Mouse (Mus musculus): ENCODE data around the gene Clic3. TPM values are rescaled to one million over a fixed set of nuclear protein-coding genes. Genes with fewer than 3 reads are reported as not detected.

Clic3 gene
- polyA plus RNA-seq (2012; ENCODE audit: low replicate concordance), result not detected in 2 replicates

GRCm38 (mm10) chr2:25456205-25456953 is at the start of gene Clic3:
Gene Clic3 (plus strand): TSS chr2:25456838.

GRCm38 (mm10) chr2:25422587-25423410 is 33.8 kb upstream of the Clic3 start, which contains the start of gene Fut7:
Gene Fut7 (plus strand): TSS chr2:25423267.

GRCm38 (mm10) chr2:25428442-25429236 is 28.0 kb upstream of the Clic3 start, which contains the start of gene Abca2:
Gene Abca2 (plus strand): TSS chr2:25428703.

DNA sequence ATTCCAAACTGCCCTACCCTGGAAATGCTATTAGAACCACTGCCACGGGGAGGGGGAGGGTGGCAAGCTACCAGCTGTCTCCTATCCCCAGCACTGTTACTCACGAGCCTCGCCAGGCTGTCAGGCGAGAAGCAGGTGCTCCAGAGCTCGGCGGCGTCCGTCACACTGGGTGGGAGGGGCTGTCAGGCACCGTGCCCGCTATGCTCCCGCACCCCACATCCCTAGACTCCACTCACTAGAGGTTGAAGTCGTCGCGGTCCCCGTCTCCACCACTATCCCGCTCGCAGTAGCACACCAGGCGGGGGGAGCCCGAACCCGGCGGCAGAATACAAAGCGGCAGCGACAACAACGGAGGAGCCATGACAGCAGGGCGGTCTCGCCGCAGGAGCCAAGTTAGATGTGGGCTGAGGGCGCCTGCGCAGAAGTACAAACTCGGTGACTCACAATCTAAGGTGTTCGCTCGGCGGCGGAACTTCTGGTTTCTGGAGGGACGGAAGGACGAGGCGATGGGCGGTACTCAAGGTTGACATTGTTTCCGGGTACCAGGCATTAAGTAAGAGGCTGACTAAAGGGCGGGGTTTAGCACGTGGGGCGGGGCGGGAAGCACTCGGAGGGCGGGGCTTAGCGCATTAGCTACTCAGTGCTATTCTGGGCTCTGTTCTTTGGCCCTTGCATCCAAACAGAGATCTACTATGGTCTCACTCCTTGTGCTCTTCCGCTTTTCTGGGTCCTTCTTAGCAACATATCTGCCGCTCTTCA is 4.1 kb downstream of the Clic3 start, which contains the start of gene Paxx:
TSS of gene Paxx (minus strand) at position 544 of the 759 bp plus-strand sequence.

DNA sequence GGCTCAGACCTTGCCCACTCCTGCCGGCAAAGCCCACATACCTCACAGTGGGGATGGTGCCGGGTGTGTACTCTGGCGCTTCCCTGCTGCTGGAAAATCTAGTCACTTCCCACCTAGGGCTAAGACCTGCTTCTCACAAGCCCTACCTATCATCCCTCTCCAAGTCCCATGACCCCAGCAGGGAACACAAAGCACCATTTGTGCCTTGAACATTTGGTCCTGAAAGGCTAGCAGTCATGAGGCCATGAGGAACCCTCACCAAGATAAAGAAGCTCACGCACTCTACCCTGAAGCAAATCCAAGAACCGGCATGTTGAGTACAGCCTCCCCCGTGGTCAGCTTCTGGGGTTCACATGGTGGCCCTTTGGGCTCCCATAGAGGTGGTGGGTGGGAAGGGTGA is 13.3 kb downstream of the Clic3 start, which contains the start of gene Ptgds:
TSS of gene Ptgds (minus strand) at position 78 of the 400 bp plus-strand sequence.

DNA sequence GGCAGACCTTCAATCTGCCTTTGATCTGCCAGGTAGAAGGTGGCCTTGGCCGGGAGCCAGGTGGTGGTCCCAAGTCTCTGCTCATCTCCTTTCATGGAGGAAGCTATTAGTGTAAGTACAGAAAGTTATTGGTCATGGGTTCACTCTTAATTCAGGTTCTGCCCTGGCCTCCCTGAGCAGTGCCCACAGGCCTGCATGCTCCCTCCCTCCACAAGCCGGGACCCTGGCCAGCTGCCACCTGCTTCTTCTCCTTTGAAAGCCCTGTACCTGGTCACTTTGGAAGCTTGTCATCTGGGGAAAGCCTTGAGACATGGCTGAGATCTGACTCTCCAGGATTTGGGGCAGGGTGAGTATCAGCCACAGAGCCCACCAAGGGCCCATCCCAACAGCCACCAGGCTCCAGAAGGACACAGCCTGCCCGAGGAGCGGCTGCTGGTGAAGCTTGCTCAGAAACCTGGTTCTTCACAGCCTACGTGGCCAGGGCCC is 36.9 kb downstream of the Clic3 start, which contains the start of gene Lcn12:
TSS of gene Lcn12 (minus strand) at position 436 of the 486 bp plus-strand sequence.

GRCm38 (mm10) chr2:25500576-25501405 is 44.2 kb downstream of the Clic3 start, which contains the start of gene Fbxw5:
Gene Fbxw5 (plus strand): TSS chr2:25500750.

GRCm38 (mm10) chr2:25501593-25502486 is 45.2 kb downstream of the Clic3 start, which contains the start of gene C8g:
Gene C8g (minus strand): TSS chr2:25501719.

Other genes starting within 250 kb of the Clic3 start
- 15.0 and 19.0 TPM in 2 replicates for gene Nelfb, start 245.3 kb upstream of the Clic3 start, polyA plus RNA-seq (2012; ENCODE audit: low replicate concordance)
- gene Stpg3, start 242.2 kb upstream of the Clic3 start, polyA plus RNA-seq (2012; ENCODE audit: low replicate concordance), result 0.22 TPM in 1 of 2 replicates, not detected in the other
- gene Fam166a, start 238.1 kb upstream of the Clic3 start, polyA plus RNA-seq (2012; ENCODE audit: low replicate concordance), result 0.16 TPM in 1 of 2 replicates, not detected in the other
- 147 and 477 TPM in 2 replicates for gene Tubb4b, start 232.1 kb upstream of the Clic3 start, polyA plus RNA-seq (2012; ENCODE audit: low replicate concordance)
- not detected in 2 replicates for gene Slc34a3, start 222.5 kb upstream of the Clic3 start, polyA plus RNA-seq (2012; ENCODE audit: low replicate concordance)
- 0.10 TPM in 1 of 2 replicates, not detected in the other for gene Rnf224, start 220.1 kb upstream of the Clic3 start, polyA plus RNA-seq (2012; ENCODE audit: low replicate concordance)
- gene Rnf208, start 214.6 kb upstream of the Clic3 start, polyA plus RNA-seq (2012; ENCODE audit: low replicate concordance), result 5.6 and 9.1 TPM in 2 replicates
- gene Cysrt1, start 214.4 kb upstream of the Clic3 start, polyA plus RNA-seq (2012; ENCODE audit: low replicate concordance), result not detected in 2 replicates
- gene AL732309.1, start 210.0 kb upstream of the Clic3 start, polyA plus RNA-seq (2012; ENCODE audit: low replicate concordance), result 3.1 and 3.2 TPM in 2 replicates
- 6.8 and 7.2 TPM in 2 replicates for gene Tmem203, start 201.4 kb upstream of the Clic3 start, polyA plus RNA-seq (2012; ENCODE audit: low replicate concordance)
- 57.8 and 59.6 TPM in 2 replicates for gene Tprn, start 194.2 kb upstream of the Clic3 start, polyA plus RNA-seq (2012; ENCODE audit: low replicate concordance)
- 111 and 119 TPM in 2 replicates for gene Ssna1, start 184.4 kb upstream of the Clic3 start, polyA plus RNA-seq (2012; ENCODE audit: low replicate concordance)
- 11.4 and 18.3 TPM in 2 replicates for gene Anapc2, start 184.4 kb upstream of the Clic3 start, polyA plus RNA-seq (2012; ENCODE audit: low replicate concordance)
- gene Tmem210, start 168.7 kb upstream of the Clic3 start, polyA plus RNA-seq (2012; ENCODE audit: low replicate concordance), result not detected in 2 replicates
- not detected in 2 replicates for gene Lrrc26, start 166.9 kb upstream of the Clic3 start, polyA plus RNA-seq (2012; ENCODE audit: low replicate concordance)
- gene Grin1, start 137.7 kb upstream of the Clic3 start, polyA plus RNA-seq (2012; ENCODE audit: low replicate concordance), result 0.09 and 0.26 TPM in 2 replicates
- 27.7 and 53.0 TPM in 2 replicates for gene Man1b1, start 124.5 kb upstream of the Clic3 start, polyA plus RNA-seq (2012; ENCODE audit: low replicate concordance)
- gene Dpp7, start 100.5 kb upstream of the Clic3 start, polyA plus RNA-seq (2012; ENCODE audit: low replicate concordance), result 4.2 and 10.5 TPM in 2 replicates
- gene Uap1l1, start 91.2 kb upstream of the Clic3 start, polyA plus RNA-seq (2012; ENCODE audit: low replicate concordance), result 5.6 and 9.7 TPM in 2 replicates
- 82.8 and 125 TPM in 2 replicates for gene Sapcd2, start 84.5 kb upstream of the Clic3 start, polyA plus RNA-seq (2012; ENCODE audit: low replicate concordance)
- gene Entpd2, start 61.0 kb upstream of the Clic3 start, polyA plus RNA-seq (2012; ENCODE audit: low replicate concordance), result 0.67 TPM in 1 of 2 replicates, not detected in the other
- gene Npdc1, start 57.5 kb upstream of the Clic3 start, polyA plus RNA-seq (2012; ENCODE audit: low replicate concordance), result 8.1 and 13.5 TPM in 2 replicates
- 2.3 TPM in 1 of 2 replicates, not detected in the other for gene Fut7, start 33.6 kb upstream of the Clic3 start, polyA plus RNA-seq (2012; ENCODE audit: low replicate concordance)
- 8.3 and 12.8 TPM in 2 replicates for gene Abca2, start 28.1 kb upstream of the Clic3 start, polyA plus RNA-seq (2012; ENCODE audit: low replicate concordance)
- gene Paxx, start 4.3 kb downstream of the Clic3 start, polyA plus RNA-seq (2012; ENCODE audit: low replicate concordance), result 30.3 and 31.6 TPM in 2 replicates
- gene Ptgds, start 13.2 kb downstream of the Clic3 start, polyA plus RNA-seq (2012; ENCODE audit: low replicate concordance), result not detected in 2 replicates
- gene Lcn12, start 37.1 kb downstream of the Clic3 start, polyA plus RNA-seq (2012; ENCODE audit: low replicate concordance), result not detected in 2 replicates
- gene Fbxw5, start 43.9 kb downstream of the Clic3 start, polyA plus RNA-seq (2012; ENCODE audit: low replicate concordance), result 15.5 and 54.4 TPM in 2 replicates
- not detected in 2 replicates for gene C8g, start 44.9 kb downstream of the Clic3 start, polyA plus RNA-seq (2012; ENCODE audit: low replicate concordance)
- 3.7 and 9.7 TPM in 2 replicates for gene Traf2, start 90.1 kb downstream of the Clic3 start, polyA plus RNA-seq (2012; ENCODE audit: low replicate concordance)
- gene Edf1, start 101.0 kb downstream of the Clic3 start, polyA plus RNA-seq (2012; ENCODE audit: low replicate concordance), result 336 and 839 TPM in 2 replicates
- gene Mamdc4, start 118.0 kb downstream of the Clic3 start, polyA plus RNA-seq (2012; ENCODE audit: low replicate concordance), result 0.48 and 1.4 TPM in 2 replicates
- 1.0 and 2.6 TPM in 2 replicates for gene Phpt1, start 118.4 kb downstream of the Clic3 start, polyA plus RNA-seq (2012; ENCODE audit: low replicate concordance)
- gene Ajm1, start 124.9 kb downstream of the Clic3 start, polyA plus RNA-seq (2012; ENCODE audit: low replicate concordance), result 3.0 and 3.9 TPM in 2 replicates
- 67.9 and 125 TPM in 2 replicates for gene Rabl6, start 151.7 kb downstream of the Clic3 start, polyA plus RNA-seq (2012; ENCODE audit: low replicate concordance)
- gene Ccdc183, start 160.8 kb downstream of the Clic3 start, polyA plus RNA-seq (2012; ENCODE audit: low replicate concordance), result not detected in 2 replicates
- gene Tmem141, start 165.2 kb downstream of the Clic3 start, polyA plus RNA-seq (2012; ENCODE audit: low replicate concordance), result 1.6 and 4.4 TPM in 2 replicates
- gene Fcna, start 171.2 kb downstream of the Clic3 start, polyA plus RNA-seq (2012; ENCODE audit: low replicate concordance), result 41.7 and 86.1 TPM in 2 replicates
- gene Lcn8, start 196.3 kb downstream of the Clic3 start, polyA plus RNA-seq (2012; ENCODE audit: low replicate concordance), result not detected in 2 replicates
- not detected in 2 replicates for gene Lcn5, start 201.1 kb downstream of the Clic3 start, polyA plus RNA-seq (2012; ENCODE audit: low replicate concordance)
- not detected in 2 replicates for gene Lcn6, start 219.9 kb downstream of the Clic3 start, polyA plus RNA-seq (2012; ENCODE audit: low replicate concordance)
- gene Lcn10, start 225.9 kb downstream of the Clic3 start, polyA plus RNA-seq (2012; ENCODE audit: low replicate concordance), result not detected in 2 replicates
- not detected in 2 replicates for gene Obp2a, start 243.2 kb downstream of the Clic3 start, polyA plus RNA-seq (2012; ENCODE audit: low replicate concordance)
- 22.3 and 63.5 TPM in 2 replicates for gene Bmyc, start 249.9 kb downstream of the Clic3 start, polyA plus RNA-seq (2012; ENCODE audit: low replicate concordance)